Mouse (Mus musculus) E14TG2a.4 (cell line): ENCODE results near the gene Kcnc2.
A peak's percentile ranks its signal among the peaks of the same experiment; 100 is the strongest.

ENCODE experiments used
- H3K27me3 ChIP-seq: 2 replicates; pipeline ENCODE4 v1.6.1; 2014; ENCODE audit warnings: low read length, control low read depth; ENCODE audit not compliant: insufficient read depth
- H3K36me3 ChIP-seq: 2 replicates; pipeline ENCODE4 v1.6.1; 2014; ENCODE audit warnings: low read length, control low read depth; ENCODE audit not compliant: insufficient read depth
- H3K4me1 ChIP-seq: replicated peaks from 2 replicates; pipeline ENCODE4 v1.6.1; 2014; ENCODE audit warnings: low read depth, low read length, control low read depth
- H3K4me3 ChIP-seq: replicated peaks from 2 replicates; pipeline ENCODE4 v1.5.1; 2014; ENCODE audit warnings: mild to moderate bottlenecking, low read length
- H3K9me3 ChIP-seq: 2 replicates; pipeline ENCODE4 v1.6.1; 2014; ENCODE audit warnings: low read length, control low read depth
- CTCF ChIP-seq: conservative IDR thresholded peaks from 2 replicates; pipeline ENCODE4 v1.5.1; 2014; ENCODE audit warnings: low read length
- NANOG ChIP-seq: IDR thresholded peaks from 2 replicates; pipeline ENCODE4 v1.6.1; 2014; ENCODE audit warnings: borderline replicate concordance, low read length, mixed read lengths
- POU5F1 ChIP-seq: IDR thresholded peaks from 2 replicates; pipeline ENCODE4 v1.6.1; 2014; ENCODE audit warnings: low read length, borderline replicate concordance

The Kcnc2 gene

GRCm38 (mm10) chr10:112269939-112270781 is 761 bp upstream of the Kcnc2 start:
- Histone ChIP-seq H3K27me3 (peaks cover 61% of the 10 kb centered on the region), H3K4me1 (peaks cover 25% of the 10 kb centered on the region), H3K4me3 (peak overlapping the region; percentile 77), H3K9me3 (no peaks in the 10 kb centered on the region), H3K36me3 (no peaks in the 10 kb centered on the region)
- no peak for TF ChIP-seq CTCF
- no peak for TF ChIP-seq POU5F1
- TF ChIP-seq NANOG: no peak

- Histone ChIP-seq H3K4me1 (peaks cover 25% of the 10 kb centered on the region), H3K36me3 (no peaks in the 10 kb centered on the region), H3K4me3 (peak overlapping the region; percentile 77), H3K9me3 (no peaks in the 10 kb centered on the region), H3K27me3 (peaks cover 61% of the 10 kb centered on the region)
- no peak for TF ChIP-seq POU5F1
- no peak for TF ChIP-seq NANOG
- no peak for TF ChIP-seq CTCF
These were observed 863 bp downstream of the Kcnc2 start for GRCm38 (mm10) chr10:112271803-112272165.

GRCm38 (mm10) chr10:112272171-112272570 is 1.2 kb downstream of the Kcnc2 start:
- H3K36me3 ChIP-seq: no peaks in the 10 kb centered on the region

GRCm38 (mm10) chr10:112277996-112278395 is 7.1 kb downstream of the Kcnc2 start:
- Histone ChIP-seq H3K4me1 (no peaks in the 10 kb centered on the region), H3K4me3 (no peak overlapping the region), H3K36me3 (no peaks in the 10 kb centered on the region), H3K9me3 (no peaks in the 10 kb centered on the region), H3K27me3 (peaks cover 9% of the 10 kb centered on the region)
- TF ChIP-seq CTCF (no peak), POU5F1 (no peak), NANOG (no peak)

More at GRCm38 (mm10) chr10:112272171-112272570, 1.2 kb downstream of the Kcnc2 start:
- peaks cover 61% of the 10 kb centered on the region for H3K27me3 ChIP-seq
- H3K9me3 ChIP-seq: no peaks in the 10 kb centered on the region
- peak overlapping the region; percentile 77 for H3K4me3 ChIP-seq
- H3K4me1 ChIP-seq: peaks cover 25% of the 10 kb centered on the region
- TF ChIP-seq POU5F1 (no peak), CTCF (no peak), NANOG (no peak)

GRCm38 (mm10) chr10:112315136-112315535 is 44.2 kb downstream of the Kcnc2 start:
- H3K27me3 ChIP-seq: no peaks in the 10 kb centered on the region
- no peaks in the 10 kb centered on the region for H3K36me3 ChIP-seq
- no peak for TF ChIP-seq CTCF
- 0 out of 2 replicates have a peak, but pooled peaks have one; percentile 26 for TF ChIP-seq NANOG
- no peak for TF ChIP-seq POU5F1
- no peaks in the 10 kb centered on the region for H3K9me3 ChIP-seq
- no peaks in the 10 kb centered on the region for H3K4me1 ChIP-seq
- no peak overlapping the region for H3K4me3 ChIP-seq

- H3K4me1 ChIP-seq: no peaks in the 10 kb centered on the region
- TF ChIP-seq POU5F1 (no peak), NANOG (no peak), CTCF (no peak)
- no peaks in the 10 kb centered on the region for H3K36me3 ChIP-seq
- H3K4me3 ChIP-seq: no peak overlapping the region
- no peaks in the 10 kb centered on the region for H3K27me3 ChIP-seq
- peaks cover 3% of the 10 kb centered on the region; the same call in 1 of the 2 replicates for H3K9me3 ChIP-seq
These were observed 46.9 kb downstream of the Kcnc2 start for GRCm38 (mm10) chr10:112317783-112318182.

GRCm38 (mm10) chr10:112357669-112358362 is 86.9 kb downstream of the Kcnc2 start:
- TF ChIP-seq CTCF (no peak), NANOG (no peak), POU5F1 (no peak)
- H3K27me3 ChIP-seq: no peaks in the 10 kb centered on the region
- no peaks in the 10 kb centered on the region for H3K9me3 ChIP-seq
- no peaks in the 10 kb centered on the region for H3K4me1 ChIP-seq
- no peak overlapping the region for H3K4me3 ChIP-seq
- no peaks in the 10 kb centered on the region for H3K36me3 ChIP-seq

GRCm38 (mm10) chr10:112358363-112358704 is 87.4 kb downstream of the Kcnc2 start:
- H3K27me3 ChIP-seq: no peaks in the 10 kb centered on the region
- TF ChIP-seq NANOG (no peak), POU5F1 (no peak), CTCF (no peak)
- H3K4me1 ChIP-seq: no peaks in the 10 kb centered on the region
- no peaks in the 10 kb centered on the region for H3K9me3 ChIP-seq
- no peaks in the 10 kb centered on the region for H3K36me3 ChIP-seq
- no peak overlapping the region for H3K4me3 ChIP-seq
